Mouse (Mus musculus): ENCODE measurements at regions not wholly inside any gene's neighbourhood (a gene's known extent, or its start where the extent isn't known, plus 50 kb on each side); places are given as distances from the start of the nearest gene placed in this dataset.

DNA sequence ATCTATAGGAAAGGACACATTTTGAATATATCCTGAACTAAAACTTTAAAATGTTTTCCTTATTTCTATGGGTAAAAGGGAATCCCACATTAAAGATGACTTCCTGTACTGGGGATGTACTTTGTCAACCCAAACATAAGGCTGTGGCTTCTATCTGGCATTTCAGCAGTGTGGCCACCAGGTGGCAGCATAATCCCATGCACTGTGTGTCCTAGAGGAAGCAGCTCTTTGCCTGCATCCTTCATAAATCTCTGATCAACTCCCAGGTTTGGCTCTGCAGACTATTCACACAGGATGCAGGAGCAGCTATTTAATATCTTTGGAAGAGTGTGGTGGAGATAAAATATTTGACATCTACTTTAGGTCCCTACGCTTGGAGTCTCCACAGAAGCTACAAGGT is 59.1 kb downstream of the Bmp15 start:
- peak; percentile 71 for DNase-seq (ENCODE audit: low read depth, low spot score)

DNA sequence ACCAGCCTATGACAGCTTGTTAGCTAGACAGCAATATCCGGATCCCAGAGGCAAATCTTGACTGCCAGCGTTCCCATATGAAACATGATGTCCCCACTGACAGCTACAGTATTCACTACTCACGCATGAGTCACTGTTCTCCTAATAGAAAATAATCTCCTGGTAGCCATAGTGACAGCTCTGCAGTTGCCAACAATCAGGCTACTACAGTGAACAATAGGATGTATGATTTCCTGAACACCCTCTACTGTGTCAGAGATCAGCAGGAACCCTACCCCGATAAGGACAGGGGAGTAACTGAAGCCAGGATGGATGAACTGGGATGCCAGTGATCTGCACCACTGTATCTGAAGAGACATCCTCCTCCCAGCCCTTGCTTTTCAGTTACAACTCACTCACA is 62.0 kb downstream of the Bmp15 start:
- no peak for DNase-seq (ENCODE audit: low read depth, low spot score)

- DNase-seq (ENCODE audit: low read depth, low spot score): peak; percentile 11
These were observed 66.5 kb downstream of the Bmp15 start for GRCm38 (mm10) chrX:6254058-6254457.

- DNase-seq (ENCODE audit: low read depth, low spot score): no peak
These were observed 67.6 kb downstream of the Bmp15 start for GRCm38 (mm10) chrX:6252873-6253272.
